Mouse (Mus musculus): ENCODE measurements around the gene Itfg2. TPM values are rescaled to one million over a fixed set of nuclear protein-coding genes. Genes with fewer than 3 reads are reported as not detected.

The Itfg2 gene
- polyA plus RNA-seq, 1 experiment from 2014 or later: 35.6 TPM

DNA sequence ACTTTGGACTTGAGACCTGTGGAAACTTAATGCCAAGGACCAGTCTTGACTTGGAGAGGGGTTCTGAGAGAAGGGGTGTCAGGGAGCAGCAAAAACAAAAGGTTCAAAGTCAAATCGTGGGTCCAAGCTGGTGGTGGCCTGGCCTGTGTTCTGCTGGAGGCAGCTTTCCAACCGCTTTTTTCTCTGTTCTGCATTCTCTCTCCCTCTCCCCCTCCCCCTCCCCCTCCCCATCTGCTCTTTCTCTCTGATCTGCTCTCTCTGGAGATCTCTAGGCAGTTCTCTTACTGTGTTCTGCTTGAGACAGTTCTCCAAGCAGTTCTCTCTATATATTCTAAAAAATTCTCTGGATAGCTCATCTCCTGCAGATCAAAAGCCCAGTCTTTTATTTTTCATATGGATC is 35.6 kb upstream of the Itfg2 start:
- Histone ChIP-seq H3K27me3 (ENCODE audit: control insufficient read depth, insufficient read depth, low read length) (no peaks in the 10 kb centered on the region), H3K4me3 (ENCODE audit: low read length) (no peak overlapping the region), H3K4me2 (ENCODE audit: low read depth, low read length) (no peak overlapping the region), H3K9me3 (replicated peaks; ENCODE audit: control insufficient read depth, low read length) (no peaks in the 10 kb centered on the region), H3K9ac (ENCODE audit: low read length) (no peak overlapping the region), H3K27ac (ENCODE audit: low read length) (no peak overlapping the region), H3K4me1 (ENCODE audit: control insufficient read depth, insufficient read depth, low read length) (no peaks in the 10 kb centered on the region), H3K36me3 (ENCODE audit: control insufficient read depth, insufficient read depth) (no peaks in the 10 kb centered on the region)
- 29% methylated on average over 2 of the region's 2 CpGs for WGBS
- ATAC-seq (replicated peaks; ENCODE audit: extremely low read depth, insufficient read depth, low FRiP score): no peak

DNA sequence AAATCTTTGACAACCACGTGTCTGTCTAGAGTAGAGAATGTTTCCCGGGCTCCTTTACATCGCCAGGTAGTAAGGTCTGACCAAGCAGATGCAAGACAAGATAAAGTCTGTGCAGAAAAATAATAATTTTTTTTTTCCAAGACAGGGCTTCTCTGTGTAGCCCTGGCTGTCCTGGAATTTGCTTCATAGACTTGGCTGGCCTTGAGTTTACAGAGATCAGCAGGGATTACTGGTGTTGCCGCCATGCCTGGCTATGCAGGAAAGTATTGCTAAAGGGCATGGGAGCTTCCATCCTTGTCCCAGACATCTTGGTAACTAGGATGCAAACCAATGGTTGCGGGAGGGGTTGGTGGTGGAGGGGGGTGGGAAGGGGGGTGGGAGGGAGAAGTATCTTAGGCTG is 32.5 kb upstream of the Itfg2 start:
- H3K27me3 ChIP-seq (ENCODE audit: control insufficient read depth, insufficient read depth, low read length): no peaks in the 10 kb centered on the region
- no peak overlapping the region for H3K27ac ChIP-seq (ENCODE audit: low read length)
- no peak overlapping the region for H3K9ac ChIP-seq (ENCODE audit: low read length)
- WGBS: 78% methylated on average over 5 of the region's 5 CpGs
- ATAC-seq (replicated peaks; ENCODE audit: extremely low read depth, insufficient read depth, low FRiP score): no peak
- no peaks in the 10 kb centered on the region for H3K4me1 ChIP-seq (ENCODE audit: control insufficient read depth, insufficient read depth, low read length)
- no peak overlapping the region for H3K4me3 ChIP-seq (ENCODE audit: low read length)
- H3K36me3 ChIP-seq (ENCODE audit: control insufficient read depth, insufficient read depth): no peaks in the 10 kb centered on the region
- no peaks in the 10 kb centered on the region for H3K9me3 ChIP-seq (replicated peaks; ENCODE audit: control insufficient read depth, low read length)
- no peak overlapping the region for H3K4me2 ChIP-seq (ENCODE audit: low read depth, low read length)

DNA sequence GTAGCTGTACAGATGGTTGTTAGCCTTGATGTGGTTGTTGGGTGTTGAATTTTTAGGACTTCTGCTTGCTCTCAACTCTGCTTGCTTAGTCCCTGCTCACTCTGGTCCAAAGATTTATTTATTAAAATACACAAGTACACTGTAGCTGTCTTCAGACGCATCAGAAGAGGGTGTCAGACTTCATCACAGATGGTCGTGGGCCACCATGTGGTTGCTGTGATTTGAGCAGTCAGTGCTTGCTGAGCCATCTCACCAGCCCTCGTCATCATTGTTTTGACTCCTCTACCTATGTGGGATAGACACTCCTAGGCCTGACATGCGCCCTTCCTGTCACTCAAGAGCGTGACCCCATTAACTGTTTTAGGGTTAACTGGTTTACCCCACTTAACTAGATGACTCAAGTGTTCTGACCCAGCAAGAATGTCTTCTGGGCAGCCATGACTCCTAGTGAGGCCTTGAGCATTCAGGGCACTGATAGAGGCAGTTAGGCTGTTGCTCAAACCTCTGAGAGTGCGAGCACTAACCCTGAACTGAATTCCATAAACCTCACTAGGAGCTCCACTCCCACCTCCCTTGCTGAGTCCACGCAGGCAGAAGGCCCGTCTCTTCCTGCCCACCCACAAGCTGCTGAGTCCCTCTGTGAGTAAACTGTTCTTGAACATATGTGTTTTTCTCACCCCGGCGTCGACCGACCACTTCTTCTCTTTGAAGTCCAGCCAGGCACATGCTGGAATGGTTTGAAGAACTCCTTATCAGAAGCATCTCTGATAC is 31.3 kb upstream of the Itfg2 start:
- H3K4me1 ChIP-seq (ENCODE audit: control insufficient read depth, insufficient read depth, low read length): no peaks in the 10 kb centered on the region
- H3K9me3 ChIP-seq (replicated peaks; ENCODE audit: control insufficient read depth, low read length): no peaks in the 10 kb centered on the region
- ATAC-seq (replicated peaks; ENCODE audit: extremely low read depth, insufficient read depth, low FRiP score): no peak
- 0 out of 2 replicates have a peak, but pooled peaks cover 2% of the 10 kb centered on the region for H3K36me3 ChIP-seq (ENCODE audit: control insufficient read depth, insufficient read depth)
- H3K27me3 ChIP-seq (ENCODE audit: control insufficient read depth, insufficient read depth, low read length): no peaks in the 10 kb centered on the region
- no peak overlapping the region for H3K4me2 ChIP-seq (ENCODE audit: low read depth, low read length)
- H3K9ac ChIP-seq (ENCODE audit: low read length): no peak overlapping the region
- 62% methylated on average over 12 of the region's 12 CpGs for WGBS
- no peak overlapping the region for H3K27ac ChIP-seq (ENCODE audit: low read length)
- no peak overlapping the region for H3K4me3 ChIP-seq (ENCODE audit: low read length)

DNA sequence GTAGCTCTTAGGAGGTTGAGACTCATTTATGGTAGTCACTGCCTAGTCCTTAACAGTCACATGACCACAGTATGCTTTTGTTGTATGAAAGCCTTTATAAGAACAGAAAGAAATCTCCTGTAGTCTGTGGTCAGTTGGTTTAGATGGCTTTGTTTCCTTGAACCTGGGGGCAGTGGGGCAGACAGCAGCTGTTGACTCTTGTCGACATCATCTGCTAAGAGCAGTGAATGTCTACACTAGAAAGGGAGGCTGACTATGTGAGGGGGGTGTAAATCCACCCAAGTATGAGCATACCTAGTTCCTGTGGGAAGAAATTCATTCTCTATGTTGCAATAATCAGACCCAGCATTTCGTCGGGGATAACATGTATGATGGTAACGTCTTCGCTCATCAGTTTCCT is 22.3 kb upstream of the Itfg2 start:
- H3K36me3 ChIP-seq (ENCODE audit: control insufficient read depth, insufficient read depth): 0 out of 2 replicates have a peak, but pooled peaks cover 2% of the 10 kb centered on the region
- WGBS: 94% methylated on average over 5 of the region's 5 CpGs
- no peak overlapping the region for H3K9ac ChIP-seq (ENCODE audit: low read length)
- H3K4me2 ChIP-seq (ENCODE audit: low read depth, low read length): no peak overlapping the region
- H3K9me3 ChIP-seq (replicated peaks; ENCODE audit: control insufficient read depth, low read length): no peaks in the 10 kb centered on the region
- H3K27ac ChIP-seq (ENCODE audit: low read length): no peak overlapping the region
- H3K4me3 ChIP-seq (ENCODE audit: low read length): no peak overlapping the region
- peaks cover 4% of the 10 kb centered on the region for H3K4me1 ChIP-seq (ENCODE audit: control insufficient read depth, insufficient read depth, low read length)
- H3K27me3 ChIP-seq (ENCODE audit: control insufficient read depth, insufficient read depth, low read length): 0 out of 2 replicates have a peak, but pooled peaks cover 2% of the 10 kb centered on the region
- ATAC-seq (replicated peaks; ENCODE audit: extremely low read depth, insufficient read depth, low FRiP score): no peak

DNA sequence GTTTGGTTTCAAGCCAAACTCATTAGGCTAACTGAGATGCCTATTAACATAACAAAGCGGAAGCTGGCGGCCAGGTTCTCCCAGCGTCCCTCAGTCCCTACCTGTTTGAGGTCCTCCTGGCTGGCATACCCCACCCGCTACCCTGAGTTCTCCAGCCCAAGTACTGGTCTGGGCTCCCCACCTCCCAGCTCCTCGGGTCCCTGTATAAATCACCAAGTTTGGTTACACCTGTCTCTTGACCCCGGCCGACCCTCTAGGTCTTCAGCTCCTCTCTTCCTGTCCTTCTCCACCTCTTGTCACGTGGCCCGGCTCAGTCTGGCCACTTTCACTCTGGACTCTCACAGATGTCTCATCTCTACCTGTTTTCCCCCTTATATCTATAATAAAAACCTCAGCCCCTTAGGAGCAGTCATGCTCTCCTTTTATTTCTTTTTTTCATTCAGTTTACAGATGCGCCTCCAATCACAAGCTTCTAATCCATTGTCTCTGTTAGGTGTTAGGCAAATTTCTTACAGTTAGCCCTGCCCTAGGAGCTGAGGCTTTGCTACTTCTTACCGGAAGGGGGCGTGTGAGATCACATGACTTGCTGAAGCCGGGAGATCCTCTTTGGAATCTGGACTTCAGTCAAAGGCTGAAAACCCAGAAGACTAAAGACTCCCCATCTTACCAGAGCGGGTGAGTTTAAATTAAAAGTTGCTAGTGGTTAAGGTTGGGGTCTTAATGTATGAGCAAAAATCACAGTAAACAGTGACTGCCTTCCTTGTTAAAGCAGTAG is 21.2 kb upstream of the Itfg2 start:
- H3K9me3 ChIP-seq (replicated peaks; ENCODE audit: control insufficient read depth, low read length): no peaks in the 10 kb centered on the region
- peak overlapping the region; percentile 18 for H3K9ac ChIP-seq (ENCODE audit: low read length)
- 17% methylated on average over 14 of the region's 14 CpGs for WGBS
- peak; percentile 55; the same call in 1 of the 2 replicates for ATAC-seq (replicated peaks; ENCODE audit: extremely low read depth, insufficient read depth, low FRiP score)
- H3K27ac ChIP-seq (ENCODE audit: low read length): no peak overlapping the region
- 0 out of 2 replicates have a peak, but pooled peaks cover 2% of the 10 kb centered on the region for H3K27me3 ChIP-seq (ENCODE audit: control insufficient read depth, insufficient read depth, low read length)
- H3K4me1 ChIP-seq (ENCODE audit: control insufficient read depth, insufficient read depth, low read length): peaks cover 4% of the 10 kb centered on the region
- H3K4me3 ChIP-seq (ENCODE audit: low read length): peak overlapping the region; percentile 32
- peak overlapping the region; percentile 63 for H3K4me2 ChIP-seq (ENCODE audit: low read depth, low read length)
- no peaks in the 10 kb centered on the region for H3K36me3 ChIP-seq (ENCODE audit: control insufficient read depth, insufficient read depth)

DNA sequence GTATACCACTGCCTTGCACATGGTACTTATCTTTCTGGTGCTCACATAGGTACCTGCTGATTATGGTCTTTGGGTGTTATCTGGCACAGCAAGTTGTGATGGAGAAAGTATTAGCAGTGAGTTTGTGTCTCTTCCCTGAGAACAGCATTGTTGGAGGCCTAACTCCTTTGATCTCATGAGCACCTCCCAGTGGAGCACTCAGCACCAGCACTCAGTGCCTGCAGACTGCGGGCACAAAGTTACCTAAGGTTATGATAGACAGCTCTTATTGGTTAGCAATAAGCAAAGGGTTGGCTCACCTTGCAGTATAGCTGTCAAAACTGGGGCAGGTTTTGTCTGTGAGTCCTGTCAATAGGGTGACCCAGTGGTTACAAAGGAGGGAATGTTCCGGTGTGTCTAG is 15.5 kb upstream of the Itfg2 start:
- Histone ChIP-seq H3K36me3 (ENCODE audit: control insufficient read depth, insufficient read depth) (peaks cover 10% of the 10 kb centered on the region), H3K27me3 (ENCODE audit: control insufficient read depth, insufficient read depth, low read length) (0 out of 2 replicates have a peak, but pooled peaks cover 1% of the 10 kb centered on the region), H3K4me3 (ENCODE audit: low read length) (no peak overlapping the region), H3K4me2 (ENCODE audit: low read depth, low read length) (no peak overlapping the region), H3K9ac (ENCODE audit: low read length) (no peak overlapping the region), H3K9me3 (replicated peaks; ENCODE audit: control insufficient read depth, low read length) (no peaks in the 10 kb centered on the region), H3K4me1 (ENCODE audit: control insufficient read depth, insufficient read depth, low read length) (peaks cover 23% of the 10 kb centered on the region), H3K27ac (ENCODE audit: low read length) (no peak overlapping the region)
- ATAC-seq (replicated peaks; ENCODE audit: extremely low read depth, insufficient read depth, low FRiP score): no peak
- 93% methylated on average over 2 of the region's 2 CpGs for WGBS

DNA sequence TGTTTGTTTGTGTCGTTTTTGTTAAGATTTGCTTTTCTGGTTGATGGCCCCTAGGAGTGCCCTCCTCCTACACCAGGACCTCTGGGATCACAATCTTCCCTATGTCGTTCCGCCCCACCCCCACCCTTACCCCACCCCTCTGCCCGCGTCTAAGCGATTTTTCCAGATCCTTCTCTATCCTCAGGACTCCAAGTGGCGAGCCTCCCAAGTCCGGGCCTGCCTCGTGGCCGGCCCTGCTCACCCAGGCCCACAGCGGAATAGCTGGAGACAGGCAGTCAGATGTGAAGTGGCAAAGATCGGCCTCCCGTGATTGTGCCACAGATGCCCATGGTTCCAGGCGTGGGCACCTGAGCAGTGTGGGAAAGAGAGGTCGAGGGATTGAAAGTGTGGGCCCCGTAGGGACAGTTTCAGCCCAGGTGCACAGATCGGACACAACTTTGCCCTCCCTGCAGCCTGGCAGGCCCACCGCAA is 14.2 kb upstream of the Itfg2 start:
- H3K4me3 ChIP-seq (ENCODE audit: low read length): peak overlapping the region; percentile 71
- H3K27ac ChIP-seq (ENCODE audit: low read length): peak overlapping the region; percentile 74
- peaks cover 29% of the 10 kb centered on the region for H3K4me1 ChIP-seq (ENCODE audit: control insufficient read depth, insufficient read depth, low read length)
- peaks cover 24% of the 10 kb centered on the region for H3K36me3 ChIP-seq (ENCODE audit: control insufficient read depth, insufficient read depth)
- peak; percentile 12 for ATAC-seq (replicated peaks; ENCODE audit: extremely low read depth, insufficient read depth, low FRiP score)
- H3K9me3 ChIP-seq (replicated peaks; ENCODE audit: control insufficient read depth, low read length): no peaks in the 10 kb centered on the region
- peak overlapping the region; percentile 88 for H3K9ac ChIP-seq (ENCODE audit: low read length)
- WGBS: 17% methylated on average over 18 of the region's 18 CpGs
- peak overlapping the region; percentile 94 for H3K4me2 ChIP-seq (ENCODE audit: low read depth, low read length)
- H3K27me3 ChIP-seq (ENCODE audit: control insufficient read depth, insufficient read depth, low read length): no peaks in the 10 kb centered on the region

DNA sequence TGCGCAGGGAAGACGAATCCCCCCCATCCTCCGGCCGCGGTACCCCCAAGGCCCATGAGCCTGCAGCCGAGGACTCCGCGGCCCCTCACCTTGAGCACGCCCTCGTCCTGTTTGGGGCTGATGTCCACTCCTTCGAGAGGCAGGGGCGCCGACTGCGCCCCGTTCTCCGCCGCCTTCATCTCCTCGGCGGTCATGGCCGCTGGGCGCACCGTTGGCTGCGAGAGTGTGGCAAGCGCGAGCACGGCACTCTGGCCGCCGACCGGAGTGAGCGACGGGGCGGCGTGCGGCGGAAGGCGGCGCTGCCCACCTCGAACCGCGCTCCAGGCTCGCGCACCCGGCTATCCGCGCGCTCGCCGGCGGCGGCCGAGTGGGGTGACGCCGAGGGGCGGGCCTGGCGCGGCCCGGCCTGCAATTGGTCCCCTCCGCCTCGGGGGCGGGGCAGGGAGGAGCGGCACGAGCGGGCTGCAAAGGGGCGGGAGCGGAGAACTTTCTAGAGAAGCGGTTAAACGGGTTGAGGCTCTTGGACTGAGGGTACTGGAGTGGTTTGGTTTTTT is 13.7 kb upstream of the Itfg2 start, which contains the start of gene Fkbp4:
Fkbp4 (minus strand) TSS at position 361 of the 554 bp plus-strand sequence.
- peak within 1 kb of the TSS; percentile 88 for H3K9ac ChIP-seq (ENCODE audit: low read length)
- peak within 1 kb of the TSS; percentile 94 for H3K4me2 ChIP-seq (ENCODE audit: low read depth, low read length)
- H3K36me3 ChIP-seq (ENCODE audit: control insufficient read depth, insufficient read depth): peaks cover 29% of the 10 kb centered on the region
- WGBS: under 1% methylated on average over 67 of the region's 67 CpGs
- H3K9me3 ChIP-seq (replicated peaks; ENCODE audit: control insufficient read depth, low read length): no peaks in the 10 kb centered on the region
- peak within 1 kb of the TSS; percentile 71 for H3K4me3 ChIP-seq (ENCODE audit: low read length)
- peak within 1 kb of the TSS; percentile 93 for H3K27ac ChIP-seq (ENCODE audit: low read length)
- peaks cover 29% of the 10 kb centered on the region for H3K4me1 ChIP-seq (ENCODE audit: control insufficient read depth, insufficient read depth, low read length)
- ATAC-seq (replicated peaks; ENCODE audit: extremely low read depth, insufficient read depth, low FRiP score): peak; percentile 90
- no peaks in the 10 kb centered on the region for H3K27me3 ChIP-seq (ENCODE audit: control insufficient read depth, insufficient read depth, low read length)
